Mouse (Mus musculus): ENCODE results near the gene Mpc1.
"Not testable (repeated sequence)": the region's sequence is repeated elsewhere in the genome, so short reads cannot be mapped to it uniquely, and the experiment has no call there.

Mpc1 gene

GRCm38 (mm10) chr17:8282821-8283525 lies at the start of gene Mpc1:
Gene Mpc1 (plus strand): TSS chr17:8282904.
- DNase-seq (ENCODE audit: low spot score), result peak; percentile 67

- DNase-seq (ENCODE audit: low spot score), result no peak
Observed at GRCm38 (mm10) chr17:8233618-8234214, 49.0 kb upstream of the Mpc1 start.

- no peak for DNase-seq (ENCODE audit: low spot score)
Observed at GRCm38 (mm10) chr17:8234537-8234936, 48.2 kb upstream of the Mpc1 start.

- no peak for DNase-seq (ENCODE audit: low spot score)
Observed at GRCm38 (mm10) chr17:8235743-8236142, 47.0 kb upstream of the Mpc1 start, which contains the start of gene Ccr6. Gene Ccr6 (plus strand): TSS chr17:8236043.

- no peak for DNase-seq (ENCODE audit: low spot score)
Observed at GRCm38 (mm10) chr17:8238012-8238710, 44.5 kb upstream of the Mpc1 start.

- no peak for DNase-seq (ENCODE audit: low spot score)
Observed at GRCm38 (mm10) chr17:8239561-8239960, 43.1 kb upstream of the Mpc1 start.

GRCm38 (mm10) chr17:8240517-8240916 lies 42.2 kb upstream of the Mpc1 start:
- DNase-seq (ENCODE audit: low spot score), result no peak

- no peak for DNase-seq (ENCODE audit: low spot score)
Observed at GRCm38 (mm10) chr17:8241645-8242044, 41.1 kb upstream of the Mpc1 start.

- DNase-seq (ENCODE audit: low spot score), result no peak
Observed at GRCm38 (mm10) chr17:8242186-8242585, 40.5 kb upstream of the Mpc1 start.

- no peak for DNase-seq (ENCODE audit: low spot score)
Observed at GRCm38 (mm10) chr17:8244124-8244523, 38.6 kb upstream of the Mpc1 start.

GRCm38 (mm10) chr17:8246102-8246754 lies 36.5 kb upstream of the Mpc1 start:
- no peak for DNase-seq (ENCODE audit: low spot score)

- no peak for DNase-seq (ENCODE audit: low spot score)
Observed at GRCm38 (mm10) chr17:8251704-8252103, 31.0 kb upstream of the Mpc1 start.

GRCm38 (mm10) chr17:8254268-8254667 lies 28.4 kb upstream of the Mpc1 start:
- no peak for DNase-seq (ENCODE audit: low spot score)

- no peak for DNase-seq (ENCODE audit: low spot score)
Observed at GRCm38 (mm10) chr17:8254914-8255313, 27.8 kb upstream of the Mpc1 start.

GRCm38 (mm10) chr17:8255583-8255982 lies 27.1 kb upstream of the Mpc1 start:
- DNase-seq (ENCODE audit: low spot score), result no peak

- no peak for DNase-seq (ENCODE audit: low spot score)
Observed at GRCm38 (mm10) chr17:8256982-8257381, 25.7 kb upstream of the Mpc1 start.

- DNase-seq (ENCODE audit: low spot score), result not testable (repeated sequence)
Observed at GRCm38 (mm10) chr17:8264638-8265037, 18.1 kb upstream of the Mpc1 start.

- DNase-seq (ENCODE audit: low spot score), result no peak
Observed at GRCm38 (mm10) chr17:8272054-8272749, 10.5 kb upstream of the Mpc1 start.

GRCm38 (mm10) chr17:8272951-8273350 lies 9.8 kb upstream of the Mpc1 start:
- DNase-seq (ENCODE audit: low spot score), result no peak

GRCm38 (mm10) chr17:8276071-8276470 lies 6.6 kb upstream of the Mpc1 start:
- DNase-seq (ENCODE audit: low spot score), result no peak

- no peak for DNase-seq (ENCODE audit: low spot score)
Observed at GRCm38 (mm10) chr17:8276680-8277079, 6.0 kb upstream of the Mpc1 start.

- DNase-seq (ENCODE audit: low spot score), result no peak
Observed at GRCm38 (mm10) chr17:8277266-8277665, 5.4 kb upstream of the Mpc1 start.
